Mouse (Mus musculus) heart, embryonic 16.5 days (tissue): ENCODE results near the gene Haus3. TPM values are rescaled to one million over a fixed set of nuclear protein-coding genes. Genes with fewer than 3 reads are reported as not detected.

Experiments
- ATAC-seq: fragments of 200-750 bp; cut with Nextera tagmentation; replicated peaks from 2 replicates; pipeline ENCODE4 v1.8.0; 2017; ENCODE audit warnings: moderate number of reproducible peaks; ENCODE audit not compliant: insufficient read depth, low FRiP score; ENCODE audit errors: extremely low read depth
- H3K27ac ChIP-seq: fragments of 300-500 bp; sonication (generic); 2 replicates; pipeline ENCODE4 v1.5.1; 2014; ENCODE audit warnings: mild to moderate bottlenecking, low read length, control low read depth, moderate library complexity
- H3K27me3 ChIP-seq: fragments of 300-500 bp; sonication (generic); 2 replicates; pipeline ENCODE4 v1.6.1; 2014; ENCODE audit warnings: low read length, mixed read lengths; ENCODE audit not compliant: control insufficient read depth, insufficient read depth
- H3K36me3 ChIP-seq: fragments of 300-500 bp; sonication (generic); 2 replicates; pipeline ENCODE4 v1.6.1; 2014; ENCODE audit not compliant: control insufficient read depth, insufficient read depth
- H3K4me1 ChIP-seq: fragments of 300-500 bp; sonication (generic); 2 replicates; pipeline ENCODE4 v1.6.1; 2014; ENCODE audit warnings: low read length, mixed read lengths; ENCODE audit not compliant: control insufficient read depth, insufficient read depth
- H3K4me2 ChIP-seq: fragments of 300-500 bp; sonication (generic); 2 replicates; pipeline ENCODE4 v1.6.1; 2014; ENCODE audit warnings: low read depth, mild to moderate bottlenecking, control low read depth, low read length
- H3K4me3 ChIP-seq: fragments of 300-500 bp; sonication (generic); 2 replicates; pipeline ENCODE4 v1.5.1; 2014; ENCODE audit warnings: mild to moderate bottlenecking, control low read depth, low read length
- H3K9ac ChIP-seq: fragments of 300-500 bp; sonication (generic); 2 replicates; pipeline ENCODE4 v1.6.1; 2014; ENCODE audit warnings: low read length, control low read depth
- H3K9me3 ChIP-seq: fragments of 300-500 bp; sonication (generic); replicated peaks from 2 replicates; pipeline ENCODE4 v1.6.1; 2016; ENCODE audit warnings: low read length; ENCODE audit not compliant: control insufficient read depth
- WGBS: fragments of 180-500 bp; shearing (Covaris S2); extraction: QIAGEN DNeasy Blood & Tissue Kit; methylation state at CpG from one replicate; pipeline ENCODE4 v1.1.7; 2014; 5-methylcytosine and 5-hydroxymethylcytosine counted together
- polyA plus RNA-seq: library from polyadenylated mRNA; unstranded; fragments of >200 nt; fragmentation: Nextera tagmentation; extraction: Ambion mirVana; gene quantifications from 2 replicates; pipeline ENCODE4 v1.2.1, GENCODE M21; 2015

Gene Haus3
- polyA plus RNA-seq, 1 experiment from 2014 or later, result 28.4 TPM

- Histone ChIP-seq H3K27me3 (no peaks in the 10 kb centered on the region), H3K36me3 (peaks cover 16% of the 10 kb centered on the region), H3K4me1 (peaks cover 12% of the 10 kb centered on the region), H3K4me2 (peak overlapping the region; percentile 75), H3K9me3 (no peaks in the 10 kb centered on the region), H3K4me3 (peak overlapping the region; percentile 51), H3K27ac (peak overlapping the region; percentile 91), H3K9ac (peak overlapping the region; percentile 73)
- 81% methylated on average over 3 of the region's 3 CpGs for WGBS
- ATAC-seq, result no peak
These were observed 627 bp upstream of the Haus3 start for GRCm38 (mm10) chr5:34169954-34170353.

- peaks cover 6% of the 10 kb centered on the region for H3K36me3 ChIP-seq
- WGBS, result 82% methylated on average over 4 of the region's 4 CpGs
- no peak overlapping the region for H3K4me3 ChIP-seq
- H3K27me3 ChIP-seq, result no peaks in the 10 kb centered on the region
- ATAC-seq, result no peak
- peak overlapping the region; percentile 36; the same call in 1 of the 2 replicates for H3K4me2 ChIP-seq
- no peaks in the 10 kb centered on the region for H3K9me3 ChIP-seq
- peaks cover 12% of the 10 kb centered on the region for H3K4me1 ChIP-seq
- no peak overlapping the region for H3K9ac ChIP-seq
- no peak overlapping the region for H3K27ac ChIP-seq
These were observed 1.5 kb downstream of the Haus3 start for GRCm38 (mm10) chr5:34167857-34168256.

GRCm38 (mm10) chr5:34165793-34166192 is 3.5 kb downstream of the Haus3 start:
- H3K9me3 ChIP-seq, result no peaks in the 10 kb centered on the region
- ATAC-seq, result no peak
- peak overlapping the region; percentile 18 for H3K4me2 ChIP-seq
- H3K4me1 ChIP-seq, result peaks cover 12% of the 10 kb centered on the region
- no peak overlapping the region for H3K4me3 ChIP-seq
- H3K36me3 ChIP-seq, result peaks cover 3% of the 10 kb centered on the region; the same call in 1 of the 2 replicates
- no peaks in the 10 kb centered on the region for H3K27me3 ChIP-seq
- WGBS, result 36% methylated on average over 4 of the region's 4 CpGs
- H3K9ac ChIP-seq, result peak overlapping the region; percentile 38
- no peak overlapping the region for H3K27ac ChIP-seq

- no peaks in the 10 kb centered on the region for H3K27me3 ChIP-seq
- H3K36me3 ChIP-seq, result peaks cover 3% of the 10 kb centered on the region; the same call in 1 of the 2 replicates
- H3K27ac ChIP-seq, result no peak overlapping the region
- no peaks in the 10 kb centered on the region for H3K4me1 ChIP-seq
- no peaks in the 10 kb centered on the region for H3K9me3 ChIP-seq
- H3K4me3 ChIP-seq, result no peak overlapping the region
- no peak overlapping the region for H3K9ac ChIP-seq
- ATAC-seq, result no peak
- no peak overlapping the region for H3K4me2 ChIP-seq
These were observed 20.9 kb downstream of the Haus3 start for GRCm38 (mm10) chr5:34148476-34148875.

DNA sequence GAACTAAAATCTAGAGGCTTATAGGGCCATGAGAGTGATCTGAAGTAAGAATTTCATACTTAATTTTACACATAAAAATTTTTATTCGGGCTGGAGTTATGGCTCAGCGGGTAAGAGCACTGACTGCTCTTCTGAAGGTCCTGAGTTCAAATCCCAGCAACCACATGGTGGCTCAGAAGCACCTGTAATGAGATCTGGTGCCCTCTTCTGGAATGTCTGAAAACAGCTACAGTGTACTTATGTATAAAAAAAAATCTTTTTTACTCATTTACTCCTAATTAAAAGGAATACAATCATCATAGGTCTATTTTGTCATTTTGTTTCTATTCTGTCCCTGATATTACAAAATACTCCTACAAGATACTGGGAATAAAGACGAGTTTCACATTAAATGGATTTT is 21.8 kb downstream of the Haus3 start:
- ATAC-seq, result no peak
- H3K36me3 ChIP-seq, result no peaks in the 10 kb centered on the region
- 80% methylated on average over 3 of the region's 3 CpGs for WGBS

DNA sequence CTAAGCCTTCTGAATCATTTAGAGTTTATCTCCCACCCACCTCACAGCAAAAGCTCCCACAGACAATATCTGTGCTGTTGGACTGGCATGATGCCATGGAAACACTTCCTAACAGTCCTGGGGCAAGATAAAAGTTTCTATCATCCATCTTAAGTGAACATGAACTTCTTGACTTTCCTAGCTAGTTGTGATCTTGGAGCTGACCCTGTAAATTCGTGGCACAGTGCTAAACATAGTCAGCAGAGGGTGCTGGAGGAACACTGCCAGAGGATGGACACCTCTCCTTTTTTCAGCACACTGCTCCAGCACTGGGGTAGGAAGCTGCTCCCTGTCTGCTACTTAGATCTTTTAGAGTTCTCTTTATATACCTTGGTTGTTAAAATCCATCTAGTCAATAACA is 29.6 kb downstream of the Haus3 start:
- 0% methylated on average over 1 of the region's 1 CpGs for WGBS
- Histone ChIP-seq H3K9me3 (no peaks in the 10 kb centered on the region), H3K4me2 (no peak overlapping the region), H3K4me3 (no peak overlapping the region), H3K9ac (no peak overlapping the region), H3K27me3 (no peaks in the 10 kb centered on the region), H3K36me3 (no peaks in the 10 kb centered on the region), H3K4me1 (no peaks in the 10 kb centered on the region), H3K27ac (no peak overlapping the region)
- ATAC-seq, result no peak

More for the DNA sequence above, 21.8 kb downstream of the Haus3 start:
- H3K4me1 ChIP-seq, result no peaks in the 10 kb centered on the region
- H3K4me3 ChIP-seq, result no peak overlapping the region
- no peak overlapping the region for H3K4me2 ChIP-seq
- H3K9ac ChIP-seq, result no peak overlapping the region
- H3K27me3 ChIP-seq, result no peaks in the 10 kb centered on the region
- no peak overlapping the region for H3K27ac ChIP-seq
- H3K9me3 ChIP-seq, result no peaks in the 10 kb centered on the region

- Histone ChIP-seq H3K9ac (no peak overlapping the region), H3K9me3 (no peaks in the 10 kb centered on the region), H3K27me3 (no peaks in the 10 kb centered on the region), H3K4me1 (no peaks in the 10 kb centered on the region), H3K27ac (no peak overlapping the region), H3K4me3 (no peak overlapping the region), H3K36me3 (no peaks in the 10 kb centered on the region), H3K4me2 (no peak overlapping the region)
- 74% methylated on average over 2 of the region's 2 CpGs for WGBS
- no peak for ATAC-seq
These were observed 36.6 kb downstream of the Haus3 start for GRCm38 (mm10) chr5:34132731-34133130.

DNA sequence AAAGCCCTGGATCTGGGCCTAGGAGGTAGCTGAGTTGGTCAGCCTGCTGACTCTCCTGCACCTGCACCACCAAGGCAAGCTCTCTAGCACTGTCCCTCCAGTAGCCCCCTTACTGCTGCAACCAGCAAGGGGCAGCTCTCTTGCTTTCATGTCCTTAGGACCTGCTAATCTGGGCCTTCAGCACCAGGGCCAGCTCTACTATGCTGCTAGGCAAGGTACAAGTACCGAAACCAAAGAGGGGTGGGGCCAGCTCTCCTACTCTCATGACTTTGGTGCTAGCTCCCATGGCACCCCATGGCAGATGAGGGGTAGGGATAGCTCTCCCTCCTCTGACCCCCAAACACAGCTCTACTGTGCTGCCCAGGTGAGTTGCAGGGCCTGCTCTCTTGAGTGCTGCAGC is 45.2 kb downstream of the Haus3 start:
- Histone ChIP-seq H3K27ac (no peak overlapping the region), H3K4me1 (no peaks in the 10 kb centered on the region), H3K4me3 (no peak overlapping the region), H3K36me3 (no peaks in the 10 kb centered on the region), H3K4me2 (no peak overlapping the region), H3K9me3 (no peaks in the 10 kb centered on the region), H3K27me3 (no peaks in the 10 kb centered on the region), H3K9ac (no peak overlapping the region)
- 16% methylated on average over 1 of the region's 1 CpGs for WGBS
- ATAC-seq, result no peak

DNA sequence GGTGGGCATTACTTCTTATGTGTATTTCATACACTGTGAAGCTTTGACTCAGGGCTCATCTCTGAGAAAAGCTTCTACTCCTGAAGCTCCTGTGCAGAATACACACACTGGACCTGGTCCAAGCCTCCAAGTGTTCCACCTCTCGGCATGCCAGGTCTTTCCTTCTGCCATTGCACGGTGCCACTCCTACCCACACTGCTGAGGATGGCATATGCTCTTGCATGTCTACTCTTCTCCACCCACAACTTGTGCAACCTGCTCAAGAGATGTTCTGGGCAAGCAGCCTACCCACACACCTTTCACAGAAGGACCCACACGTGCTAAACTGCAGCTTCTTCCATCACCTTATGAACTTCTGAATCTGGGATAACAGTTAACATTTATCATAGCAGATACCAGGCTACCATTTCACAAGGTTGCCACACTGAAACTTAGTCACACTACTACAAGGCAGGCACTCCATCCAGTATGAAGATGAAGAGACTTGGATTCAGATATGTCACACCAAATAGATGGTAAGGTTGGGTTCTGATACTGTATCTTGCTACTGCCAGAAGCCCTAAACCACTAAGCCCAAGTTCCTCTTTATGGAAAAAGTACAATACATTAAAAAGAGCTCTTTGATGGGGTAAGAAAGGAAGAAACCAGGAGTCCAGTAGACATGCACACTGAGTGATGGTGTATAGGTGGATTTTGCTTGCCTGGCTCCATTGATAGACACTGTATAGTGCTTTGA is 50.0 kb downstream of the Haus3 start:
- no peak for ATAC-seq
- H3K9ac ChIP-seq, result no peak overlapping the region
- WGBS, result 75% methylated on average over 3 of the region's 3 CpGs

More for the DNA sequence above, 50.0 kb downstream of the Haus3 start:
- Histone ChIP-seq H3K27me3 (no peaks in the 10 kb centered on the region), H3K27ac (no peak overlapping the region), H3K4me2 (no peak overlapping the region), H3K4me1 (no peaks in the 10 kb centered on the region), H3K9me3 (no peaks in the 10 kb centered on the region), H3K4me3 (no peak overlapping the region), H3K36me3 (no peaks in the 10 kb centered on the region)
